Mouse (Mus musculus) left cerebral cortex, adult 9 months (tissue): Measurements from ENCODE around the gene 4933402N22Rik.
"Not testable (repeated sequence)": the region's sequence is repeated elsewhere in the genome, so short reads cannot be mapped to it uniquely, and the experiment has no call there.

ENCODE experiments used
- DNase-seq, 2 experiments: peaks; one replicate each; pipeline ENCODE4 v3.0.0; 2022; ENCODE audit warnings: low spot score in 2 of 2

4933402N22Rik gene

GRCm38 (mm10) chr5:11917743-11918142 lies at the start of gene 4933402N22Rik:
4933402N22Rik (plus strand) TSS chr5:11918043.
- DNase-seq = not testable (repeated sequence)

- not testable (repeated sequence) for DNase-seq
Observed at GRCm38 (mm10) chr5:11923790-11924189, 5.9 kb downstream of the 4933402N22Rik start.
